Mouse (Mus musculus) layer of hippocampus, postnatal 25 days (tissue): ENCODE results near the gene Abca13. TPM values are rescaled to one million over a fixed set of nuclear protein-coding genes. Genes with fewer than 3 reads are reported as not detected.

Source experiments
- DNase-seq, 2 experiments: peaks; one replicate each; pipeline ENCODE4 v3.0.0; 2022; ENCODE audit warnings: mixed read lengths in 2 of 2, low spot score in 1 of 2; ENCODE audit errors: extremely low spot score in 1 of 2
- total RNA-seq, 2 experiments: library from RNA; stranded (reverse); gene quantifications; 2 replicates each; pipeline ENCODE4 v1.2.3; 2021

Gene Abca13
- total RNA-seq, 2 experiments from 2014 or later: 0.02 TPM

GRCm38 (mm10) chr11:9647272-9647671, 455.5 kb downstream of the Abca13 start:
- DNase-seq: no peak

- no peak for DNase-seq
Measured at GRCm38 (mm10) chr11:9647991-9648390, 456.2 kb downstream of the Abca13 start.

- no peak for DNase-seq
Measured at GRCm38 (mm10) chr11:9666648-9667255, 475.0 kb downstream of the Abca13 start.

- DNase-seq: no peak
Measured at GRCm38 (mm10) chr11:9669430-9669829, 477.7 kb downstream of the Abca13 start.

- no peak for DNase-seq
Measured at GRCm38 (mm10) chr11:9684952-9685351, 493.2 kb downstream of the Abca13 start.

GRCm38 (mm10) chr11:9705190-9705589, 513.4 kb downstream of the Abca13 start:
- DNase-seq: no peak

GRCm38 (mm10) chr11:9727810-9728490, 536.2 kb downstream of the Abca13 start:
- DNase-seq: no peak

GRCm38 (mm10) chr11:9731300-9731699, 539.6 kb downstream of the Abca13 start:
- DNase-seq: no peak

Other genes with a start within 250 kb of the Abca13 start
- gene Pkd1l1, start 218.7 kb upstream of the Abca13 start, total RNA-seq: not detected
- gene Hus1, start 180.8 kb upstream of the Abca13 start, total RNA-seq: 10 to 100 TPM; 13.0 to 14.3 TPM
- 1 to 10 TPM; 1.2 to 1.3 TPM for gene Gm11992, start 143.3 kb upstream of the Abca13 start, total RNA-seq
- gene Sun3, start 143.0 kb upstream of the Abca13 start, total RNA-seq: under 1 TPM; 0.31 to 0.54 TPM
- 1 to 10 TPM; 2.5 to 4.6 TPM for gene Upp1, start 73.8 kb upstream of the Abca13 start, total RNA-seq